Mouse (Mus musculus): ENCODE data around the gene Srgap1. TPM values are rescaled to one million over a fixed set of nuclear protein-coding genes. Genes with fewer than 3 reads are reported as not detected.
"Not testable (repeated sequence)": the region's sequence is repeated elsewhere in the genome, so short reads cannot be mapped to it uniquely, and the experiment has no call there.

Gene Srgap1
- polyA plus RNA-seq, 1 experiment from 2014 or later = 9.3 TPM

DNA sequence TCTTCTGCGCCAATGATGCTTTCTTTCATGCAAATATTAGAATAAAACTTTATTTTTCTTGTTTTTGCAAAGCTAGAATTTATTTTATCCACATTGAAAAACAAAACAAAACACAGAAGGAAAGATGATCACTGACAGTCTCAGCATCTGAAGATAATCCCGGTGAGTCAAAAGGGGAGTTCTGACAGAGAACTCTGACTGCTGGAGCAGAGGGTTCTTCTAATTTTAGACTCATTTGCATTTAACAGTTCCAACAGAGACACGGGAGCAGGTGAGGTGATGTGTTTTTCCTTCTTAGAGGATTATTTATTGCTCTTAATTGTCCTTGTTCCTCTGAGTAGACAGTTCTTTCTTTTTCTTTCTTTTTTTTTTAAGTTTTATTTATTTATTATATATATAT, 271.1 kb downstream of the Srgap1 start:
- Histone ChIP-seq H3K36me3 (ENCODE audit: control insufficient read depth, insufficient read depth, low read length) (no peaks in the 10 kb centered on the region), H3K4me3 (ENCODE audit: control insufficient read depth in 1 of 2, insufficient read depth in 1 of 2, low read depth in 1 of 2, low read length in 2 of 2) (no peak overlapping the region), H3K9me3 (ENCODE audit: control insufficient read depth, low read length) (no peaks in the 10 kb centered on the region), H3K4me1 (ENCODE audit: control insufficient read depth in 2 of 2, insufficient read depth in 2 of 2, low read length in 2 of 2) (no peaks in the 10 kb centered on the region), H3K27ac (replicated peaks in 1 of 2; ENCODE audit: control insufficient read depth in 1 of 2, insufficient read depth in 1 of 2, low read depth in 2 of 2, low read length in 2 of 2) (no peak overlapping the region), H3K9ac (ENCODE audit: low read length) (no peak overlapping the region), H3K27me3 (ENCODE audit: control insufficient read depth, insufficient read depth, low read length) (no peaks in the 10 kb centered on the region), H3K4me2 (ENCODE audit: low read length) (no peak overlapping the region)
- 42% methylated on average over 3 of the region's 3 CpGs for WGBS
- no peak for ATAC-seq (ENCODE audit: insufficient number of reproducible peaks, insufficient read depth, low FRiP score, low read depth)

GRCm38 (mm10) chr10:121773813-121774212, 273.3 kb downstream of the Srgap1 start:
- no peak overlapping the region for H3K27ac ChIP-seq (replicated peaks in 1 of 2; ENCODE audit: control insufficient read depth in 1 of 2, insufficient read depth in 1 of 2, low read depth in 2 of 2, low read length in 2 of 2)
- ATAC-seq (ENCODE audit: insufficient number of reproducible peaks, insufficient read depth, low FRiP score, low read depth) = no peak
- H3K9me3 ChIP-seq (ENCODE audit: control insufficient read depth, low read length) = no peaks in the 10 kb centered on the region
- no peaks in the 10 kb centered on the region for H3K36me3 ChIP-seq (ENCODE audit: control insufficient read depth, insufficient read depth, low read length)
- no peaks in the 10 kb centered on the region for H3K27me3 ChIP-seq (ENCODE audit: control insufficient read depth, insufficient read depth, low read length)
- H3K4me3 ChIP-seq (ENCODE audit: control insufficient read depth in 1 of 2, insufficient read depth in 1 of 2, low read depth in 1 of 2, low read length in 2 of 2) = no peak overlapping the region
- WGBS = 65% methylated on average over 4 of the region's 4 CpGs
- H3K4me1 ChIP-seq (ENCODE audit: control insufficient read depth in 2 of 2, insufficient read depth in 2 of 2, low read length in 2 of 2) = no peaks in the 10 kb centered on the region
- no peak overlapping the region for H3K9ac ChIP-seq (ENCODE audit: low read length)
- H3K4me2 ChIP-seq (ENCODE audit: low read length) = no peak overlapping the region

GRCm38 (mm10) chr10:121770624-121771577, 276.2 kb downstream of the Srgap1 start:
- H3K4me1 ChIP-seq (ENCODE audit: control insufficient read depth in 2 of 2, insufficient read depth in 2 of 2, low read length in 2 of 2) = no peaks in the 10 kb centered on the region
- H3K4me3 ChIP-seq (ENCODE audit: control insufficient read depth in 1 of 2, insufficient read depth in 1 of 2, low read depth in 1 of 2, low read length in 2 of 2) = peak overlapping the region in 1 of 2 experiments; percentile 1; a peak in 2 of 4 replicates
- no peaks in the 10 kb centered on the region for H3K27me3 ChIP-seq (ENCODE audit: control insufficient read depth, insufficient read depth, low read length)
- H3K9ac ChIP-seq (ENCODE audit: low read length) = no peak overlapping the region
- no peak for ATAC-seq (ENCODE audit: insufficient number of reproducible peaks, insufficient read depth, low FRiP score, low read depth)
- H3K4me2 ChIP-seq (ENCODE audit: low read length) = peak overlapping the region; percentile 37
- H3K27ac ChIP-seq (replicated peaks in 1 of 2; ENCODE audit: control insufficient read depth in 1 of 2, insufficient read depth in 1 of 2, low read depth in 2 of 2, low read length in 2 of 2) = no peak overlapping the region
- no peaks in the 10 kb centered on the region for H3K9me3 ChIP-seq (ENCODE audit: control insufficient read depth, low read length)
- 53% methylated on average over 20 of the region's 20 CpGs for WGBS
- no peaks in the 10 kb centered on the region for H3K36me3 ChIP-seq (ENCODE audit: control insufficient read depth, insufficient read depth, low read length)

- no peak overlapping the region for H3K4me2 ChIP-seq (ENCODE audit: low read length)
Measured at GRCm38 (mm10) chr10:121769711-121770110, 277.4 kb downstream of the Srgap1 start.

DNA sequence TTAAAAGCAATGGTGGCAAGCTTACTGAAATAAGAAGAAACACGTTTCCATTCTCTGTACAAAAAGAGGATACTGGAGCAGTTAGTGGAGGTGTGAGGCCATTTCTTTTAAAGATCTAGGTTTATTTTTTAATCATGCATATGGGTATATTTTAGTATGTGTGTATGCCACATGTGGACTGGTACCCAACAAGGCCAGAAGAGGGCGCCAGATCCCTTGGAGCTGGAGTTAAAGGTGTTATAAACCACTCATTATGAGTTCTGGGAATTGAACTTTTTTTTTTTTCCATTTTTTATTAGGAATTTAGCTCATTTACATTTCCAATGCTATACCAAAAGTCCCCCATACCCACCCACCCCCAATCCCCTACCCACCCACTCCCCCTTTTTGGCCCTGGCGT, 279.8 kb downstream of the Srgap1 start:
- not testable (repeated sequence) for H3K36me3 ChIP-seq (ENCODE audit: control insufficient read depth, insufficient read depth, low read length); H3K9me3 ChIP-seq (ENCODE audit: control insufficient read depth, low read length); ATAC-seq (ENCODE audit: insufficient number of reproducible peaks, insufficient read depth, low FRiP score, low read depth); H3K9ac ChIP-seq (ENCODE audit: low read length); H3K27ac ChIP-seq (replicated peaks in 1 of 2; ENCODE audit: control insufficient read depth in 1 of 2, insufficient read depth in 1 of 2, low read depth in 2 of 2, low read length in 2 of 2); H3K4me2 ChIP-seq (ENCODE audit: low read length); H3K27me3 ChIP-seq (ENCODE audit: control insufficient read depth, insufficient read depth, low read length); H3K4me3 ChIP-seq (ENCODE audit: control insufficient read depth in 1 of 2, insufficient read depth in 1 of 2, low read depth in 1 of 2, low read length in 2 of 2); H3K4me1 ChIP-seq (ENCODE audit: control insufficient read depth in 2 of 2, insufficient read depth in 2 of 2, low read length in 2 of 2)
- 81% methylated on average over 3 of the region's 3 CpGs for WGBS

More at GRCm38 (mm10) chr10:121769711-121770110, 277.4 kb downstream of the Srgap1 start:
- no peak overlapping the region for H3K27ac ChIP-seq (replicated peaks in 1 of 2; ENCODE audit: control insufficient read depth in 1 of 2, insufficient read depth in 1 of 2, low read depth in 2 of 2, low read length in 2 of 2)
- no peak overlapping the region for H3K4me3 ChIP-seq (ENCODE audit: control insufficient read depth in 1 of 2, insufficient read depth in 1 of 2, low read depth in 1 of 2, low read length in 2 of 2)
- H3K36me3 ChIP-seq (ENCODE audit: control insufficient read depth, insufficient read depth, low read length) = no peaks in the 10 kb centered on the region
- ATAC-seq (ENCODE audit: insufficient number of reproducible peaks, insufficient read depth, low FRiP score, low read depth) = no peak
- H3K9ac ChIP-seq (ENCODE audit: low read length) = no peak overlapping the region
- no peaks in the 10 kb centered on the region for H3K4me1 ChIP-seq (ENCODE audit: control insufficient read depth in 2 of 2, insufficient read depth in 2 of 2, low read length in 2 of 2)
- no peaks in the 10 kb centered on the region for H3K27me3 ChIP-seq (ENCODE audit: control insufficient read depth, insufficient read depth, low read length)
- H3K9me3 ChIP-seq (ENCODE audit: control insufficient read depth, low read length) = no peaks in the 10 kb centered on the region
- 87% methylated on average over 5 of the region's 5 CpGs for WGBS

GRCm38 (mm10) chr10:121765174-121766057, 281.7 kb downstream of the Srgap1 start:
- no peak for ATAC-seq (ENCODE audit: insufficient number of reproducible peaks, insufficient read depth, low FRiP score, low read depth)
- Histone ChIP-seq H3K4me1 (ENCODE audit: control insufficient read depth in 2 of 2, insufficient read depth in 2 of 2, low read length in 2 of 2) (no peaks in the 10 kb centered on the region), H3K9me3 (ENCODE audit: control insufficient read depth, low read length) (no peaks in the 10 kb centered on the region), H3K36me3 (ENCODE audit: control insufficient read depth, insufficient read depth, low read length) (no peaks in the 10 kb centered on the region), H3K27me3 (ENCODE audit: control insufficient read depth, insufficient read depth, low read length) (no peaks in the 10 kb centered on the region), H3K9ac (ENCODE audit: low read length) (no peak overlapping the region), H3K4me3 (ENCODE audit: control insufficient read depth in 1 of 2, insufficient read depth in 1 of 2, low read depth in 1 of 2, low read length in 2 of 2) (no peak overlapping the region), H3K27ac (replicated peaks in 1 of 2; ENCODE audit: control insufficient read depth in 1 of 2, insufficient read depth in 1 of 2, low read depth in 2 of 2, low read length in 2 of 2) (no peak overlapping the region), H3K4me2 (ENCODE audit: low read length) (no peak overlapping the region)
- 82% methylated on average over 10 of the region's 10 CpGs for WGBS

- Histone ChIP-seq H3K4me1 (ENCODE audit: control insufficient read depth in 2 of 2, insufficient read depth in 2 of 2, low read length in 2 of 2) (no peaks in the 10 kb centered on the region), H3K27me3 (ENCODE audit: control insufficient read depth, insufficient read depth, low read length) (no peaks in the 10 kb centered on the region), H3K4me3 (ENCODE audit: control insufficient read depth in 1 of 2, insufficient read depth in 1 of 2, low read depth in 1 of 2, low read length in 2 of 2) (no peak overlapping the region), H3K27ac (replicated peaks in 1 of 2; ENCODE audit: control insufficient read depth in 1 of 2, insufficient read depth in 1 of 2, low read depth in 2 of 2, low read length in 2 of 2) (no peak overlapping the region), H3K36me3 (ENCODE audit: control insufficient read depth, insufficient read depth, low read length) (no peaks in the 10 kb centered on the region), H3K4me2 (ENCODE audit: low read length) (no peak overlapping the region), H3K9ac (ENCODE audit: low read length) (no peak overlapping the region), H3K9me3 (ENCODE audit: control insufficient read depth, low read length) (no peaks in the 10 kb centered on the region)
- ATAC-seq (ENCODE audit: insufficient number of reproducible peaks, insufficient read depth, low FRiP score, low read depth) = no peak
- 78% methylated on average over 13 of the region's 13 CpGs for WGBS
Measured at GRCm38 (mm10) chr10:121764469-121765173, 282.5 kb downstream of the Srgap1 start.

Measured in heart, embryonic 14.5 days (tissue).